17 mouse cellular contexts compared by ENCODE assay signal in genomic region chr17:84176446-84176845, GRCm38 (mm10). TPM values are rescaled to one million over a fixed set of nuclear protein-coding genes. Genes with fewer than 3 reads are reported as not detected.
DNase-seq lines count a peak whose midpoint lies in the region; ATAC-seq and TF ChIP-seq lines count a peak whose summit lies in the region.
"Had no signal": no experiment of that assay in that cellular context is flagged by ENCODE, and none has a peak within 500 bp of the region (broad histone marks: within the 10 kb centered on the region; RNA-seq: fewer than 3 reads in every experiment).

No protein-coding gene starts in this region.

- peak overlapping the region; percentile 30 for H3K27ac ChIP-seq in embryonic facial prominence, embryonic 10.5 days (replicated peaks)
- no peak overlapping the region for H3K27ac ChIP-seq in stomach, postnatal 0 days (replicated peaks)
- H3K27ac ChIP-seq: forebrain, embryonic 15.5 days; heart, embryonic 10.5 days; hindbrain, embryonic 12.5 days had no signal

- peaks cover 6% of the 10 kb centered on the region for H3K9me3 ChIP-seq in embryonic facial prominence, embryonic 10.5 days
- H3K9me3 ChIP-seq in stomach, postnatal 0 days (ENCODE audit: control insufficient read depth, low read length): no peaks in the 10 kb centered on the region
- H3K9me3 ChIP-seq: forebrain, embryonic 15.5 days had no signal

- ATAC-seq in stomach, postnatal 0 days (ENCODE audit: low FRiP score, low TSS enrichment): no peak
- ATAC-seq: forebrain, embryonic 15.5 days; inflammation-experienced regulatory T-cells, adult 6 months had no signal

- 91% methylated on average over 7 of the region's 7 CpGs for WGBS in embryonic facial prominence, embryonic 10.5 days
- WGBS in stomach, postnatal 0 days: 82% methylated on average over 7 of the region's 7 CpGs

- no peak for TF ChIP-seq EP300 in stomach, postnatal 0 days (optimal IDR thresholded peaks at IDR 0.05)

- DNase-seq in heart, postnatal 4 days: peak; percentile 2
- no peak for DNase-seq in heart, adult 8-10 months (ENCODE audit: low spot score)
- DNase-seq in right cerebral cortex, postnatal 14 days: peak; percentile 2
- no peak for DNase-seq in right cerebral cortex, adult 2 months (ENCODE audit: low spot score in 2 of 2)
- no peak for DNase-seq in embryonic facial prominence, embryonic 10.5 days (ENCODE audit: low spot score)
- peak; percentile 11 for DNase-seq in stomach, postnatal 0 days (ENCODE audit: low spot score)
- DNase-seq in lung, postnatal 10 days: no peak
- DNase-seq: cerebellum, adult 9-10 months; kidney, adult 8-10 months; midbrain, embryonic 14.5 days; spleen, adult 18-20 months had no signal

- peaks cover 22% of the 10 kb centered on the region for H3K4me1 ChIP-seq in embryonic facial prominence, embryonic 10.5 days
- H3K4me1 ChIP-seq in stomach, postnatal 0 days (replicated peaks; ENCODE audit: control insufficient read depth, insufficient read depth): peaks cover 3% of the 10 kb centered on the region; the same call in 1 of the 2 replicates

- H3K4me3 ChIP-seq in embryonic facial prominence, embryonic 10.5 days: no peak overlapping the region
- no peak overlapping the region for H3K4me3 ChIP-seq in stomach, postnatal 0 days (ENCODE audit: low read depth, low read length)
- H3K4me3 ChIP-seq: erythroblast, embryonic 14.5 days; forebrain, embryonic 15.5 days; heart, embryonic 10.5 days; hindbrain, embryonic 12.5 days; megakaryocyte, embryonic 14.5 days had no signal

- no peak overlapping the region for H3K4me2 ChIP-seq in stomach, postnatal 0 days (replicated peaks; ENCODE audit: low read depth)
- H3K4me2 ChIP-seq: forebrain, embryonic 15.5 days; hindbrain, embryonic 12.5 days had no signal

- H3K36me3 ChIP-seq in embryonic facial prominence, embryonic 10.5 days (replicated peaks): peaks cover 3% of the 10 kb centered on the region; the same call in 1 of the 2 replicates
- H3K36me3 ChIP-seq in stomach, postnatal 0 days (ENCODE audit: control insufficient read depth, insufficient read depth, low read length): no peaks in the 10 kb centered on the region
- H3K36me3 ChIP-seq: forebrain, embryonic 15.5 days; hindbrain, embryonic 12.5 days had no signal

- H3K27me3 ChIP-seq in embryonic facial prominence, embryonic 10.5 days (replicated peaks; ENCODE audit: low read depth, poor library complexity, severe bottlenecking): no peaks in the 10 kb centered on the region
- no peaks in the 10 kb centered on the region for H3K27me3 ChIP-seq in stomach, postnatal 0 days (ENCODE audit: control insufficient read depth, insufficient read depth, low read length)
- H3K27me3 ChIP-seq: forebrain, embryonic 15.5 days; hindbrain, embryonic 12.5 days; megakaryocyte, embryonic 14.5 days had no signal

- no peak for TF ChIP-seq CTCF in stomach, postnatal 0 days (IDR thresholded peaks at IDR 0.05; ENCODE audit: low read depth)

- no peak overlapping the region for H3K9ac ChIP-seq in stomach, postnatal 0 days (ENCODE audit: low read length)
- H3K9ac ChIP-seq: forebrain, embryonic 15.5 days; hindbrain, embryonic 12.5 days had no signal

RNA-seq across cellular contexts. Expression of gene Zfp36l2, which starts 11.3 kb away (rescaled TPM):
- 10 to 100 TPM; 37.0 to 41.0 TPM for total RNA-seq in heart, postnatal 4 days (2021)
- 10 to 100 TPM; 23.5 to 25.4 (median 24.4) TPM for total RNA-seq in heart, adult 8-10 months (2022)
- polyA plus RNA-seq in embryonic facial prominence, embryonic 10.5 days (2016; fragmentation: Nextera tagmentation; extraction: Ambion mirVana): 10.8 and 12.0 TPM in 2 replicates
- 17.5 and 18.3 TPM in 2 replicates for polyA plus RNA-seq in stomach, postnatal 0 days (2015; fragmentation: Nextera tagmentation; extraction: Ambion mirVana)

Comparison
In these comparisons a context has a peak if more than half of its experiments do, and no peak if none do; other contexts are left out.
1. DNase-seq: peak in heart, postnatal 4 days (single experiment), right cerebral cortex, postnatal 14 days (single experiment) and stomach, postnatal 0 days (single experiment); none in heart, adult 8-10 months (single experiment), right cerebral cortex, adult 2 months (0 of 2), embryonic facial prominence, embryonic 10.5 days (single experiment) and lung, postnatal 10 days (single experiment).